Mouse (Mus musculus) G1E (cell line): ENCODE data around the gene Tenm2. TPM values are rescaled to one million over a fixed set of nuclear protein-coding genes. Genes with fewer than 3 reads are reported as not detected.

ENCODE experiments used
- ATAC-seq: 2 replicates; pipeline ENCODE4 v1.8.0; 2016; ENCODE audit warnings: mild to moderate bottlenecking; ENCODE audit not compliant: insufficient number of reproducible peaks, poor library complexity, low FRiP score, severe bottlenecking; ENCODE audit errors: extremely low read depth
- DNase-seq: peaks from one replicate; pipeline ENCODE4 v3.0.0; 2012; ENCODE audit warnings: low spot score
- H3K27me3 ChIP-seq: 2 replicates; pipeline ENCODE4 v1.6.1; 2012; ENCODE audit warnings: mild to moderate bottlenecking, low read length, inconsistent platforms; ENCODE audit not compliant: insufficient read depth
- H3K36me3 ChIP-seq: replicated peaks from 2 replicates; pipeline ENCODE3; 2012; ENCODE audit warnings: mild to moderate bottlenecking, inconsistent platforms
- H3K4me1 ChIP-seq: 2 replicates; pipeline ENCODE4 v1.6.1; 2012; ENCODE audit warnings: low read depth, low read length, inconsistent platforms, mixed read lengths; ENCODE audit not compliant: insufficient read depth
- H3K4me3 ChIP-seq: 2 replicates; pipeline ENCODE4 v1.5.1; 2012; ENCODE audit warnings: low read depth, mild to moderate bottlenecking, inconsistent platforms, low read length, moderate library complexity, mixed read lengths
- H3K9me3 ChIP-seq: replicated peaks from 2 replicates; pipeline ENCODE4 v1.6.1; 2012; ENCODE audit warnings: inconsistent platforms
- CTCF ChIP-seq: IDR thresholded peaks from 2 replicates; pipeline ENCODE4 v1.5.1; 2012; ENCODE audit warnings: low read depth, low read length, inconsistent platforms, mixed read lengths
- GATA1 ChIP-seq: IDR thresholded peaks from 2 replicates; pipeline ENCODE4 v1.6.1; 2012; ENCODE audit warnings: borderline replicate concordance, low read length, inconsistent platforms, mixed read lengths
- GATA2 ChIP-seq: IDR thresholded peaks from 2 replicates; pipeline ENCODE4 v1.6.1; 2012; ENCODE audit warnings: low read depth, low read length, inconsistent platforms, borderline replicate concordance
- POLR2AphosphoS5 ChIP-seq: IDR thresholded peaks from 2 replicates; pipeline ENCODE4 v1.6.1; 2012; ENCODE audit warnings: low read depth, low read length, inconsistent platforms; ENCODE audit not compliant: insufficient replicate concordance
- TAL1 ChIP-seq: conservative IDR thresholded peaks from 2 replicates; pipeline ENCODE4 v1.6.1; 2012; ENCODE audit warnings: low read depth, low read length, inconsistent platforms, mixed read lengths
- polyA plus RNA-seq: library from polyadenylated mRNA; stranded (reverse); fragments of >175 nt; gene quantifications from 2 replicates; pipeline ENCODE4 v1.2.3, GENCODE M21; 2012
- total RNA-seq, 2 experiments: library from RNA; stranded (forward) in 1 of 2; stranded (reverse) in 1 of 2; fragments of 200-1000 nt in 1 of 2; fragments of >200 nt in 1 of 2; fragmentation: Nextera tagmentation in 1 of 2; gene quantifications; 2 replicates each; pipeline ENCODE4 v1.2.3; 2014 to 2017

Gene Tenm2
- total and polyA plus RNA-seq, 3 experiments: 0.44 TPM; not detected in 2

DNA sequence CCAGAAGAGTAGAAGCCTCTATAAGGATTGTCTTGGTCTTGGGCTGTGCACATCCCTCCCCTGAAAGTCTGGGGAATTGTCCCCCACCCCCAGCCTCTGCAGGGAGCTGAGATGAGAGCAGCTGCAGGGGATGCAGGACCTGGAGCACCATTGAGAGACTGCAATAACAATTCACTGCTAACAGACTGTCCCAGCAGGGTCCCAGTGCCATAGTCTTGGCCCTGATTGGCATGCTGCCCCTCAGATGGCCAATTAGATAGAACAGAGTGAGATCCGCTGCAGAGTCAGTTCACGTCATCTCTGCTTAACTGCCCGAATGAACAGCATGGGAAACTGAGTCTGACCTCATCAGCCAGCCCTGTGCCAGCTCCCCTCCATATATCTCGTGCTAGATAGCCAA lies 1097.9 kb downstream of the Tenm2 start:
- peaks cover 51% of the 10 kb centered on the region for H3K9me3 ChIP-seq

DNA sequence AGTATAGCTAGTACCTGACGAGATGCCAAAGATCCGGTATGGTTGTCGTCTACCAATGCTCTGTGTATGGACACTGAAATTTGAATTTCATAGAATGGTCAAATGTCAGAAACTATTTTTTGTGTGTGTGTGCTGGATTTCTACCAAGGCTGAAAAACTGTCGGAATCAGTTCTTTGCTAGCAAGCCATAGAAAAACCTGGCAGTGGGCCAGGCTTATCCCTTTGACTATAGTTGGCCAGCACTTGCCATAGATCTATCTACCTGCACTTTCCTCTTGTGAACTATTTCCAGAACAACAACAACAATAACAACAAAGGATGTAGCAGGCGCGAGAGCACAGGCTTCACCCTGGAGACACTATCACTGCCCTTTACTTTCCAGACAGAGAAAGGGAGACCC lies 1098.5 kb downstream of the Tenm2 start:
- Histone ChIP-seq H3K27me3 (no peaks in the 10 kb centered on the region), H3K36me3 (no peaks in the 10 kb centered on the region), H3K4me1 (no peaks in the 10 kb centered on the region; the same call in 1 of the 2 replicates), H3K4me3 (no peak overlapping the region), H3K9me3 (peaks cover 48% of the 10 kb centered on the region)
- no peak for DNase-seq
- TF ChIP-seq TAL1: no peak
- TF ChIP-seq CTCF: no peak
- no peak for TF ChIP-seq POLR2AphosphoS5
- no peak for TF ChIP-seq GATA1
- TF ChIP-seq GATA2: no peak
- ATAC-seq: no peak

More for the DNA sequence above, 1097.9 kb downstream of the Tenm2 start:
- no peak overlapping the region for H3K4me3 ChIP-seq
- DNase-seq (no peak), ATAC-seq (no peak)
- H3K36me3 ChIP-seq: no peaks in the 10 kb centered on the region
- no peaks in the 10 kb centered on the region for H3K27me3 ChIP-seq
- no peak for TF ChIP-seq GATA2
- no peak for TF ChIP-seq CTCF
- TF ChIP-seq GATA1: no peak
- TF ChIP-seq TAL1: no peak
- no peak for TF ChIP-seq POLR2AphosphoS5
- no peaks in the 10 kb centered on the region; the same call in 1 of the 2 replicates for H3K4me1 ChIP-seq

DNA sequence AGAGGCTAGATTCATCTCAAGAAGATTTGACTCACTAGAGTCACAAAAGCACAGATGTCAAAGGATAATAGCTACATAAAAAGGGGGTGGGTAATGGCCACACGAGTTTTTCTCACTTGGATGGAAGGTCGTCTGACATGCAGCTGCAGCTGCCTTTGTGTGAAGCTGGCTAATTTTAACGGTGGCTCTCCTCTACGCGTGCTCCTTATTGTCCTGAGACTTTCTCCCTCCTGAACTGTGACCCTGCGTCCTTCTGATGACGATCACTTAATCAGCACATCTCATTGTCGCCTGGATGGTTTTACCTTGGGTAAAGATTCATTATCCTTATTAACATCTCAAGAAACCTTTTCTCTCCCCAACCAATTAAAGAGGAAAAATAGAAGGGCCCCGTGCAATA lies 1101.1 kb downstream of the Tenm2 start:
- Histone ChIP-seq H3K4me1 (no peaks in the 10 kb centered on the region; the same call in 1 of the 2 replicates), H3K9me3 (peaks cover 41% of the 10 kb centered on the region), H3K27me3 (no peaks in the 10 kb centered on the region), H3K36me3 (no peaks in the 10 kb centered on the region), H3K4me3 (no peak overlapping the region)
- no peak for DNase-seq
- TF ChIP-seq GATA2 (no peak), POLR2AphosphoS5 (no peak), TAL1 (no peak), CTCF (no peak), GATA1 (no peak)
- no peak for ATAC-seq

DNA sequence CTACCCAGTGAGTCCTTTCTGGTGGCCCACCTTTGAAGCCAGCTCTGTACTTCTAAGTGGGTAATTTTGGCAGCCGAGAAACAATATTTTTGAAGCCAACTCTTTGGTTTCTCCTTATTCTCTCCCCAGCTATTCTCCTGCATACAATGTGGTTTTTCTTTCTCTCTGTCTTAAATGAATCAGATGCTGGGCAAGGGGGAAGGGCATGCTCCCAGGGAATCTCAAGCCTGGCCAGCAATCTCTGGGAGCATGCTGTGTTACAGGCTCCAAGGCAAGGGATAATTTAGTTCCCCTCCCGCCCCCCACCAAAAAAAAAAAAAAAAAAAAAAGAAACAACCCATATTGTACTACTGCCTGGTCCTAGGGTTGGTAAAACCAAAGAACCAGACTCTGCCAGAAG lies 1112.5 kb downstream of the Tenm2 start:
- Histone ChIP-seq H3K27me3 (no peaks in the 10 kb centered on the region), H3K4me1 (no peaks in the 10 kb centered on the region), H3K4me3 (no peak overlapping the region), H3K36me3 (no peaks in the 10 kb centered on the region), H3K9me3 (peaks cover 59% of the 10 kb centered on the region)
- TF ChIP-seq TAL1: no peak
- TF ChIP-seq GATA1: no peak
- no peak for TF ChIP-seq CTCF
- no peak for TF ChIP-seq POLR2AphosphoS5
- TF ChIP-seq GATA2: no peak
- ATAC-seq: no peak
- DNase-seq: no peak

DNA sequence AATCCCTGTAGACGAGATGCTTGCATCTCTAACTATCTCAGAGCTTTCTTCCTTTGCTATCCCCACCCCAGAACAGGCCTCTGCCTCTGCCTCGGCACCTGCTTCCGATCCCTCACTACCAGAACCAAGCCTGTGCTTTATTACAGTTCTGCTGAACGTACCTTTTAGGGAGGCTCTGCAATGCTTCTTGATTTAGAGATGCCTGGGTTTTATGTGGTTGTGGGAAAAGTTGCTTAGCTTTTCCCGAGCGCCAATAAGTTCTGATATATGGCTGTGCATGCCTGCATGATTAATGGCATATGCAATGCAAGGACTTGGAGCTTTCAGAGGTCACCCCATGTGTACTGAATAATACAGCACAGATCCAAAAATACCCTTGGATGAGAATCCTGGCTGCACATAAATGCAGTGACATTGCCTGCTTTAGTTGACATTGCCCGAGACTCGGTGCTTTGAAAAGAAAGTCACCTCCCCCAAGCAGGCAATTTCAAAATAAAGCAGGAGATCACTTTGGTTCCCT lies 1114.3 kb downstream of the Tenm2 start:
- TF ChIP-seq GATA2: no peak
- no peak for TF ChIP-seq CTCF
- TF ChIP-seq TAL1: no peak
- TF ChIP-seq POLR2AphosphoS5: no peak
- TF ChIP-seq GATA1: no peak
- Histone ChIP-seq H3K4me3 (no peak overlapping the region), H3K9me3 (peaks cover 51% of the 10 kb centered on the region), H3K36me3 (no peaks in the 10 kb centered on the region), H3K27me3 (no peaks in the 10 kb centered on the region), H3K4me1 (no peaks in the 10 kb centered on the region)
- no peak for DNase-seq
- ATAC-seq: no peak

DNA sequence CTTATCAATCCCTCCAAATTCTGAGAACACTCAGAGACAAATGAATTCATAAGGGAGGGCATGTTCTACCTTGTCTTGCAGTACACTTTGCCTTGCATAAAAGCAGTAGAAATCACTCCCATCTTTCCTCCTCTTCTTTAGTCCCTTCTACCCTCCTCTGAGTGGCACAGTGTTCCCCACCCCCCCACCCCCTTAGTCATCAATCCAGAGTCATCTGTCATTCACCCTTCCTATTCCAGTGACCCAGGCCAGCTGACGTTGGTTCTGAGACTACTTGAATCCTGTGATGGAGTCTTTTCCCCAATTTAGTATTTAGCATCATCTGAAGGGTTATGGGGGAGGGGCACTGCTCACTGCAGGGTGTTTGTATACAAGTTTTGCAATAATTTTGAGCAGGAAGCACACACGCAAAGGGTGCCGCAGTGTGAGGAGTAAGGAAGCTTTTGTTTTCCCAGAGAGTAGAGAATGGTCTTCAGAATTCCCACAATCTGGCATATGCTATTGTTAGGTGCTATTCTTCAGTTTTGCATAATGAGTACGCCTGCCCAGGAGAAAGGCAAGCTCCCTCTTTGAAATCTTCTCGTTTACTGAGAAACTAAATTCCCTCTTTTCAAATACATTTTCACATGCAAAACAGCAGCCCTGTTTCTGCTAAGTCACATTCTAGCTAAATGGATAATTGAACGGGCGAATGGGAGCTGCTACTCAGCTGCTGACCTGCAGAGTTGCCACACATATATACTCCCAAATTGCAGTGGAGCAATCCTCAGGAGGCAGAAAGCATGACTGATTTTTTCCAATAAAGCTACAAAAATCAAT lies 1115.0 kb downstream of the Tenm2 start:
- Histone ChIP-seq H3K36me3 (no peaks in the 10 kb centered on the region), H3K27me3 (no peaks in the 10 kb centered on the region), H3K9me3 (peaks cover 50% of the 10 kb centered on the region), H3K4me1 (no peaks in the 10 kb centered on the region), H3K4me3 (no peak overlapping the region)
- ATAC-seq (no peak), DNase-seq (no peak)
- no peak for TF ChIP-seq CTCF
- TF ChIP-seq GATA1: no peak
- TF ChIP-seq TAL1: no peak
- TF ChIP-seq GATA2: no peak
- TF ChIP-seq POLR2AphosphoS5: no peak
